Mouse (Mus musculus): ENCODE data around the gene Sec63.

The Sec63 gene

DNA sequence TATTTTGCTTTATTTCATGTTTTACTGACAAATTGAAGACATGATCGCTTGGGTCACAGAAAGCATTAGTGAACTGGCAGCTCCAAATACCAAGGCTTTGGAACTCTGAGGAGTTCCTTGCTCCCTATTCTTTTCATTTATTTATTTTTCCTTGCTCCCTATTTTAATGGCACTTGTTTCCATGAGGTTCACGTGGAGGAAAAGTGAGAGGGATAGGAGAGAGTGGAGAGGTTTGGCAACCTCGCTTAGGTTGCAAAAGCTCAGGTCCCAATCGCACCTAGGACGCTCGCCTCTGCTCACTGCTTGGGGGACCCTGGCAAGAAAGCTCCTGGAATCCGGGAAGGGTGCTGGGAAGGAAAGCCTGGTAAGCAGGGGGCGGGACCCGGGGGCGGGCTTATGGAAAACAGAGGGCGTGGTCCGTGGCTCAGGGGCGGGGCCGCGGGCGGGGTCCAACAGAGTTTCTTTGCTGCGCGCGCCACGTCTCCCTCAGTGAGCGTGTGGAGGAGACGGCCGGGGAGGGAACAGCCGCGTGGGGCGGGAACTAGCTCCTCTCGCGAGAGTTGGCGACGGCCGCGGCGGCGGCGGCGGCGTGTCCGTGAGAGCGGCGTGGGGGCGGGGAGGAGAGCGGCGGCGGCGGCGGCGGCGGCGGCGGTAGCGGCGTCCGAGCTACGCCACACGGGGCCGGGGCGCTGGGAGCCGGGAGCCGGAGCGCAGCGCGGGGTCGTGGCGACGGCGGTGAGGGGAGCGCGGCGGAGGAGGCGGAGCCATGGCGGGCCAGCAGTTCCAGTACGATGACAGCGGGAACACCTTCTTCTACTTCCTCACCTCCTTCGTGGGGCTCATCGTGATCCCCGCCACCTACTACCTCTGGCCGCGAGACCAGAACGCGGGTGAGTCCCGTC lies at the start of gene Sec63:
Gene Sec63 (plus strand): TSS at position 498 of the 902 bp plus-strand sequence.
- peak; percentile 93 for DNase-seq (ENCODE audit: low read depth, low spot score)

DNA sequence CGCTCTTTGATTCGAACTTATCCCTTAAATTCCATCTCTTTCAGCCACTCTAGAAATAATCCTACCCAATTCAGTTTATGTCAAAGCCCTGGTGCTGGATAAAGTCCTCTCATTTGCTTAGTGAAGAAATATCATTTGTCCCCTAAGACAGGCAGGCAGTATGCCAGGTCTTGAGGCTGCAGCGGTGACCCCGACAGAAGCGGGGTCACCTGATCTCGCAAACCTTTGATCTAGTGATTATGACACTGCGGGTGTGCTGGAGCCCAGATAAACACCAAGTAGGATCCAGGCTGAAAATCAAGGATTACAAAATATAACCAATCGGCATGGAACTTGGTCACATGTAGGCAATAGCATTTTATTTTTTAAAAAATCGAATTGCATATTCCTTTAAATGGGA lies 46.6 kb upstream of the Sec63 start:
- DNase-seq (ENCODE audit: low read depth, low spot score), result no peak

DNA sequence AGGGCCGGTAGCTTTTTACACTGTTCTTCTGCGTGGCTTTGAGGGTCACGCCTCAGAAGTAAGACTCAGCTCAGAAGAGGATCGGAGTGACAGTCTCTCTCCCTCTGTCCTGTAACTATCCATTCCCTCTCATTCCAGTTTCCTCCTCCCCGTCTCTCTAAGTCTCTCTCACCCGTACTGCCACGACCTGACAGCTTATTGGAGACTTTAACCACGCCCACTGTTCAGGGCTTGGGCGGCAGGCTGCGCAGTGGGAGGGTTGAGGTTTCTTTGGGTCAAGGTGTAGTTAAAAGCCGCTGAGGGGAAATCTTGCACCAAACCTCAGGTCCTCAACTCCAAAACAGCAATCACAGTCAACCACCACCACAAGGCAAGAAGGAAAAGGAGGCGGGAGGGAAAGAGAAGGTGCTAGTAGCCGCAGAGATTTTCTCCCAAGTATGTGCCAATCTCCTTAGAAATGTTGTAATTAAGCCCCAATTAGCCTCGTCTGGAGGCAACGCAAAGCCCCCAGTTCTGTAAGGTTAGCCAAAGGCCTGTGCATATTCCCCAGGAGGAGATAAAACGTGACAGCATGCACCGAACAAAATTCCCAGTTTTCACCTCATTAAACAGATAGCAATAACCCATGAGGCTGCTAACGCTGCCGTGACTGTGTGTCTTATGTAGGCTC lies 45.8 kb upstream of the Sec63 start:
- DNase-seq (ENCODE audit: low read depth, low spot score), result peak; percentile 26

- no peak for DNase-seq (ENCODE audit: low read depth, low spot score)
Measured at GRCm38 (mm10) chr10:42722116-42722515, 39.2 kb upstream of the Sec63 start.

DNA sequence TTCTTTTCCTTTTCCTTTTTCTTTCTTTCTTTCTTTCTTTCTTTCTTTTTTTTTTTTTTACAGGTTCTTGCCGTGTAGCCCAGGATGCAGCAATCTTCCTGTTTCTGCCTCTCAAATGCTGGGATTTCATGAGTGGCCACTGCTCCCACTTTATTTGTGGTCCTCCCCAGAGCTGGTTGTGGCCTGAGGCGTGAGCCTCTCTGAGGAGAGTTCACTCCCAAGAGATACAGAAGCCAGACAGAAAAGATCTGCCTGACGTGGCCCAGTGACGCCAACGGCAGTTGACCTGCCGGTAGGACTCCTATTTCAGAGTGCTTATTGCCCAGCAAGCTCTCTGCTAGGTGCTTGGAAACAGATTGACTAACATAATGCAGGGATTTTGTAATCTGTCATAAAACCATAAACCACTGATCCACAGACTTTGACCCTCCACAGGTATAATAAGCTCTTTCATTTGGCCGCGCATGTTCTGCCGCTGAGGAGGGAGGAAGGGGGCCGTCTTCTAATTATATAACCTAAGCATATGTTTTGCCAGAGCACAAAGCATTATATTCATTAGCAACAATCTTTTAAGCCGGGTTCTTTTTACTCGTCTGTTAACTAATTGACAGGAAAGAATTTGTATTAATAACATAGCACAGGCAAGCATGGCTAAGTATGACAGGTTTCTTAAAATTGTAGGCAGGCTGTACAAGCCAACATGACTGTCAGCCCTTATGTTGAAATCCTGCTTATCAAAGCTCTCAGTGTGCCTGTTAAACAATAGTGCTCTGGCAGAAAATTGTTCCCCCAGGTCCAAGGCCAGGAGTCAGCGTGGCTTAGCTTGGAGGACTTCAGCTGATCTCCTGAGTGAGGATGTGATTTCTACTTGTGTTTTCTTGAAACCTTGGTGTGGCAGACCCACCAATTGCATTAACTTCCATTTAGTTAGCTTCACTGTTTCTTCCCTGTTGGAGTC lies 37.7 kb upstream of the Sec63 start:
- DNase-seq (ENCODE audit: low read depth, low spot score), result peak; percentile 11

GRCm38 (mm10) chr10:42729607-42730006 lies 31.7 kb upstream of the Sec63 start:
- no peak for DNase-seq (ENCODE audit: low read depth, low spot score)

- peak; percentile 38 for DNase-seq (ENCODE audit: low read depth, low spot score)
Measured at GRCm38 (mm10) chr10:42734546-42735060, 26.7 kb upstream of the Sec63 start.

- DNase-seq (ENCODE audit: low read depth, low spot score), result no peak
Measured at GRCm38 (mm10) chr10:42751813-42752212, 9.5 kb upstream of the Sec63 start.

GRCm38 (mm10) chr10:42754341-42754740 lies 7.0 kb upstream of the Sec63 start:
- no peak for DNase-seq (ENCODE audit: low read depth, low spot score)

GRCm38 (mm10) chr10:42759741-42760140 lies 1.6 kb upstream of the Sec63 start:
- no peak for DNase-seq (ENCODE audit: low read depth, low spot score)

DNA sequence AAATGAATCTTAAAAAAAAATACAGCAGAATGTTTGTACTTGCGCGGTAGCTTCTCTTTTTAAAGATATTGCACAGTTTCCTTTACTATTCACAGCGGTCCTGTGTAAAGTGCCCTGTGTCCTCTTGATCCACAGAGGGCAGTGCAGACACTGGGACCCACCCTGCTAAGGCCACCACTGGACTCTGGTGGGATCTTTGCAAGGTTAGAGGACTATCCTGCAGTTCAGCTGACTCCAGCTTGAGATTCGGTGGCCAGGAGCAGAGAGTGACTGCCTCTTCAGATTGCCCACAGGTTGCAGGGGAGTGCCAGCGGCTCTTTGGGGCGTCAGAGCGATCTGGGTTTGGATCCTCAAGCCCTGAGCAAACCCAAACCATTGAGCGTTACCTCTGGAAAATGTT lies 967 bp upstream of the Sec63 start:
- DNase-seq (ENCODE audit: low read depth, low spot score), result no peak

DNA sequence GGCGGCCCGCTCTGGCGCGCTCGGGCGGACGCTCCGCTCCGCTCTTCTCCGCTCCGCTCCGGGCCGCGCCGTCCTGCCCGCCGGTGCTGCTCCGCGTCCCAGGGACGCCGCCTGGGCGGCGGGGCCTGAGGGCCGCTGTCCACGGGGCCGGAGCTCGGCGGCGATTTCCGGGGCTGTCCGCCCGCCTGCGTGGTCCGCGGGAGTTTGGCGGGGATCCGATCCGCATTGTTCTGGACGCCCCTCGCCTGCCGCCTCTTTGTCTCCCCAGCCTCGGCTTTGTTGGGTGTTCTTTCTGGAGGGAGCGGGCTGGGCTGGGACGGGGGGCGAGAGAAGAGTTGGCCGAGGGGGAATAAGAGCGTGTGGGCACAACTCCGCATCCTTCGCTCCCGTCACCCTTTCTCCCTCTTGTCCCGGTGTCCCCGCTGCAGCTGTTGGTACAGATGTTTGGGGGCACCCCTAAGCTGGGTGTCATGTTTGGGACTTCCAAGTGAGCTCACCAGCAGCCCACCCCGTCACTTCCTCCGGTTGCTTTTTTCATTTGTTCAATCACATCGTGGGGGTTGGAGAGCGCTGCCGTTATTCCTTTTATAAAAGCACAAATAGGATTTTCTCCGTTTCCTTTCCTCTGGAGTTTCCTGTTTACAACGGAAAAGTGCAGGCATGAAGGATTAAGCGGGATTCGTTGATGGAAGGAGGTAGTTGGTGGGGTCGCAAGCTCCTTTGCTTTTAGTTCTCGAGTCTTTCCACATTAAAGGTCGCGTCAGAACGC lies 789 bp downstream of the Sec63 start:
- peak; percentile 51 for DNase-seq (ENCODE audit: low read depth, low spot score)

- no peak for DNase-seq (ENCODE audit: low read depth, low spot score)
Measured at GRCm38 (mm10) chr10:42762670-42763058, 1.4 kb downstream of the Sec63 start.

- no peak for DNase-seq (ENCODE audit: low read depth, low spot score)
Measured at GRCm38 (mm10) chr10:42763246-42763645, 1.9 kb downstream of the Sec63 start.

DNA sequence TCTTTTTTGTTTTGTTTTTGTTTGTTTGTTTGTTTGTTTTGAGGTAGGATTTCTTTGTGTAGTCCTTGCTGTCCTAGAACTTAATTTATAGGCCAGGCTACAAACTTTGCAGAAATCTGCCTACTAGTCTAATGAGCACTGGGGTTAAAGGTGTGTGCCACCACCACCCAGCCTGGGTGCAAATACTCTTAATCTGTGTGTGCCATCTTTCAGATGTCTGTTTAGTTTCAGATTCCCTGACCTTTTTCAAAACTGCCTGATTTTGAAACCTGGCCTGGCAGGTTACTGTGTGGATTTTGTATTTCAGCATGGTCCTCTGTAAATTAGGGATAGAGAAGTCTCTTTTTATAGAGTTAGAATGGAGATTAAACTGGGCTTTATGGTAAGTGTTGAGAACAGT lies 4.0 kb downstream of the Sec63 start:
- no peak for DNase-seq (ENCODE audit: low read depth, low spot score)

GRCm38 (mm10) chr10:42775450-42775849 lies 14.2 kb downstream of the Sec63 start:
- DNase-seq (ENCODE audit: low read depth, low spot score), result no peak

DNA sequence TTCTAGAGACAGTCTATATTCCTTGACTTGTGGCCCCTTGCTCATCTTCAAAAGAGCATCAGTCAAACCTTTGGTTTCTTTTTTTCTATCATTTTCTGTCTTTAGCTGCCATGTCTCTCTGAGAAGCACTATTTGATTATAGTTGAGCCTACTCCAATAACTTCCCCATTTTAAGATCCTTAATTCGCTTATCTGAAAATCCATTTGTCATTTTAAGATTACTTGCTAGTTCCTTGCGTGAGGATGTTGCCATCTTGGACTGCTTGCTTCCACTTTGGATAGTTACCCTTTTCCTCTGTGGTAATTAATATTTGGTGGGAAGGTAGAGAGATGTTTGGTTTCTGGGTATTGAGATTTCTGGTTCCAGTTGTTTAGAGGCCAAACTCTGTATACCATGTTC lies 19.5 kb downstream of the Sec63 start:
- DNase-seq (ENCODE audit: low read depth, low spot score), result no peak

DNA sequence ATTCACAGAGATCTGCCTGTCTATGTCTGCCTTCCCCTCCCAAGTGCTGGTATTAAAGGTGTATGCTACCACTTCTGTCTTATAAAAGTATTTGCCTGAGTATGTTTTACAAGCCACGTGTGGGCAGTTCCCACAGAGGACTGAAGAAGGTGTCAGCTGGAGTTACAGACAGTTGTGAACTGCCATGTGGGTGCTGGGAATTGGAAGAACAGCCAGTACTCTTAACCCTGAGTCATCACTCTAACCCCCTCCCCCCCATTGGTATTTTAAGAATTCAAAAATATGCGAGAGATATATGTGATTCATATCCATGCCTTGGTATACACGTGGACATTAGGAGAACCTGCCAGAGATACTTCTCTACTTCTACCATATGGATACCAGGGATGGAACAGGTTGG lies 20.4 kb downstream of the Sec63 start:
- no peak for DNase-seq (ENCODE audit: low read depth, low spot score)

GRCm38 (mm10) chr10:42800922-42801321 lies 39.6 kb downstream of the Sec63 start:
- DNase-seq (ENCODE audit: low read depth, low spot score), result no peak

- no peak for DNase-seq (ENCODE audit: low read depth, low spot score)
Measured at GRCm38 (mm10) chr10:42825923-42826322, 64.6 kb downstream of the Sec63 start.

DNA sequence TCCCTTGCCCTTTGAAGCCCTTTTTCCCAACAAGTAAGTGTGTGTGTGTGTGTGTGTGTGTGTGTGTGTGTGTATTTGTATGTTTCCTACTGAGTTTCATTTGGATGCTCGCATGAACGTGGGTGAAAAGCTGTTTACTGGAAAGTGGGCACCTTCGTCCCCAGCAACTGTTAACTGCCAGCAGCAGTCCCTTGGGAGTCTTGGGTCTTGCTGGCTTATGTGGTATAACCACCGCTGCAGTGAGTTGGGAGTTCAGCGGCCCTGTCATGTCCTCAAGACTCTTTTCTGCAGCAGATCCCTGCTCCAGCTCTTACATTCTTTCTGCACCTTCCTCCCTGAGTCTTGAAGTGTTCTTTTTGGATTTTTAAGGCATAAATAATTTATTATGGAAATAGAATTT lies 65.9 kb downstream of the Sec63 start:
- no peak for DNase-seq (ENCODE audit: low read depth, low spot score)
